Mouse (Mus musculus) forebrain, embryonic 16.5 days (tissue): ENCODE results near the gene Chst8. TPM values are rescaled to one million over a fixed set of nuclear protein-coding genes. Genes with fewer than 3 reads are reported as not detected.

Source experiments
- ATAC-seq: fragments of 200-750 bp; cut with Nextera tagmentation; 2 replicates; pipeline ENCODE4 v1.8.0; 2017; ENCODE audit warnings: mild to moderate bottlenecking, moderate library complexity
- H3K27ac ChIP-seq: fragments of 300-500 bp; sonication (generic); 2 replicates; pipeline ENCODE4 v1.5.1; 2014; ENCODE audit warnings: low read length, control low read depth
- H3K27me3 ChIP-seq: fragments of 300-500 bp; sonication (generic); replicated peaks from 2 replicates; pipeline ENCODE4 v1.6.1; 2014; ENCODE audit warnings: low read length; ENCODE audit not compliant: control insufficient read depth, insufficient read depth
- H3K36me3 ChIP-seq: fragments of 300-500 bp; sonication (generic); 2 replicates; pipeline ENCODE4 v1.6.1; 2014; ENCODE audit not compliant: control insufficient read depth, insufficient read depth
- H3K4me1 ChIP-seq: fragments of 300-500 bp; sonication (generic); replicated peaks from 2 replicates; pipeline ENCODE4 v1.6.1; 2014; ENCODE audit warnings: low read length; ENCODE audit not compliant: control insufficient read depth, insufficient read depth
- H3K4me2 ChIP-seq: fragments of 300-500 bp; sonication (generic); 2 replicates; pipeline ENCODE4 v1.6.1; 2014; ENCODE audit warnings: mild to moderate bottlenecking, low read length, control low read depth
- H3K4me3 ChIP-seq: fragments of 300-500 bp; sonication (generic); replicated peaks from 2 replicates; pipeline ENCODE4 v1.5.1; 2014; ENCODE audit warnings: mild to moderate bottlenecking, low read length, control low read depth
- H3K9ac ChIP-seq: fragments of 300-500 bp; sonication (generic); replicated peaks from 2 replicates; pipeline ENCODE4 v1.6.1; 2014; ENCODE audit warnings: low read depth, low read length, control low read depth
- H3K9me3 ChIP-seq: fragments of 300-500 bp; sonication (generic); 2 replicates; pipeline ENCODE4 v1.6.1; 2016; ENCODE audit warnings: low read length; ENCODE audit not compliant: control insufficient read depth
- WGBS: fragments of 180-500 bp; shearing (Covaris S2); extraction: QIAGEN DNeasy Blood & Tissue Kit; methylation state at CpG from one replicate; pipeline ENCODE4 v1.1.7; 2014; 5-methylcytosine and 5-hydroxymethylcytosine counted together
- polyA plus RNA-seq: library from polyadenylated mRNA; unstranded; fragments of >200 nt; fragmentation: Nextera tagmentation; extraction: Ambion mirVana; gene quantifications from 2 replicates; pipeline ENCODE4 v1.2.1, GENCODE M21; 2015

The Chst8 gene
- polyA plus RNA-seq, 1 experiment from 2014 or later = 12.0 TPM

DNA sequence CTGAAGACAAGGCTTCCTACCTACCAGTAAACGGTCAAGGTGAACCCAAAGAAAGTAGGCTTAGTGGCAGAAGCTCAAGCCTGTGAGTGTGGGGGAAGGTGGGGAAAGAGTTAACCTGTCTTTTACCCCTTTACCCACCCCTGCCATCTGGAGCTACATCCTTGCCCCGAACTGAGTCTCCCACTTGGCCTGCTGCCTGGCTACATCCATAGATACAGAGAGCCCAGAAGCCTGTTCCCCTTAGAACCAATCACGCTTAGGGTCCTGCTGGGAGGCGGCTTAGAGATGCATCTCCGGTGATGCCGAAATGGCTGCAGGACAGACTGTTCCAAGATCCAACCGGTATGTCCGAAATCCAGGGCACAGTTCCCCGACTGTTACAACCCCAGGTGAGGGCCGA lies 1.5 kb downstream of the Chst8 start:
- Histone ChIP-seq H3K4me2 (peak overlapping the region; percentile 90), H3K36me3 (no peaks in the 10 kb centered on the region), H3K27me3 (peaks cover 42% of the 10 kb centered on the region), H3K4me1 (peaks cover 29% of the 10 kb centered on the region), H3K4me3 (peak overlapping the region; percentile 65), H3K27ac (no peak overlapping the region), H3K9ac (peak overlapping the region; percentile 67), H3K9me3 (no peaks in the 10 kb centered on the region)
- 6% methylated on average over 10 of the region's 10 CpGs for WGBS
- ATAC-seq = no peak

GRCm38 (mm10) chr7:34806307-34806706 lies 6.2 kb downstream of the Chst8 start:
- ATAC-seq = peak; percentile 43; the same call in 1 of the 2 replicates

DNA sequence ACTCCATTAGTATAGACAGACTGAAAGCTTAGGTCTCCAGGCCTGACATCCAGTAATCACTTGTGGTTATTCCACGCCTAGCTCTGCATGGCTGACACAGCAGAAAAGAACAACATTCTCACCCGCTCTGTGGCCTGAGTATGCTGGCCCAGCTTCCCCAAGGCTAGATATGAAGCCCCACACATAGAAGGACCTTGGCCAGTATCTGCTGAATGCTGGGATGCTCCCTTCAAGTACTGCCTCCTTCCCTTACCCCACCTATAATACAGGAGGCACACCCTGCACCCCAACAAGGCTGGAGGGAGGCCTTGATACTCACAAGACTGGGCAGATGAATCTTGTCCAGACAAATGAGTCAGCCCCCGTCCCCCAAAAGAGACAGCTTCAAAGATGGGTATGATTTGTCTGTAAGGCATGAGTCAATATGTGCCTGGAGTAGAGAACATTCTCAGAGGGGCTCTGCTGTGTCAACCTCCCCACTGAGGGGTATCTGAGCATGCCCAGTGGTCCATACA lies 6.8 kb downstream of the Chst8 start:
- H3K36me3 ChIP-seq = no peaks in the 10 kb centered on the region
- no peak overlapping the region for H3K27ac ChIP-seq
- peaks cover 10% of the 10 kb centered on the region for H3K4me1 ChIP-seq
- no peak overlapping the region for H3K4me3 ChIP-seq
- no peaks in the 10 kb centered on the region for H3K9me3 ChIP-seq
- no peak overlapping the region for H3K9ac ChIP-seq
- no peak overlapping the region for H3K4me2 ChIP-seq
- WGBS = 86% methylated on average over 3 of the region's 3 CpGs
- ATAC-seq = no peak
- H3K27me3 ChIP-seq = peaks cover 19% of the 10 kb centered on the region

More at GRCm38 (mm10) chr7:34806307-34806706, 6.2 kb downstream of the Chst8 start:
- Histone ChIP-seq H3K4me1 (peaks cover 16% of the 10 kb centered on the region), H3K9ac (no peak overlapping the region), H3K4me2 (no peak overlapping the region), H3K4me3 (no peak overlapping the region), H3K27me3 (peaks cover 23% of the 10 kb centered on the region), H3K9me3 (no peaks in the 10 kb centered on the region), H3K27ac (no peak overlapping the region), H3K36me3 (no peaks in the 10 kb centered on the region)
- WGBS = 56% methylated on average over 6 of the region's 6 CpGs

- no peak overlapping the region for H3K27ac ChIP-seq
- 88% methylated on average over 2 of the region's 2 CpGs for WGBS
Measured at GRCm38 (mm10) chr7:34805042-34805441, 7.5 kb downstream of the Chst8 start.

DNA sequence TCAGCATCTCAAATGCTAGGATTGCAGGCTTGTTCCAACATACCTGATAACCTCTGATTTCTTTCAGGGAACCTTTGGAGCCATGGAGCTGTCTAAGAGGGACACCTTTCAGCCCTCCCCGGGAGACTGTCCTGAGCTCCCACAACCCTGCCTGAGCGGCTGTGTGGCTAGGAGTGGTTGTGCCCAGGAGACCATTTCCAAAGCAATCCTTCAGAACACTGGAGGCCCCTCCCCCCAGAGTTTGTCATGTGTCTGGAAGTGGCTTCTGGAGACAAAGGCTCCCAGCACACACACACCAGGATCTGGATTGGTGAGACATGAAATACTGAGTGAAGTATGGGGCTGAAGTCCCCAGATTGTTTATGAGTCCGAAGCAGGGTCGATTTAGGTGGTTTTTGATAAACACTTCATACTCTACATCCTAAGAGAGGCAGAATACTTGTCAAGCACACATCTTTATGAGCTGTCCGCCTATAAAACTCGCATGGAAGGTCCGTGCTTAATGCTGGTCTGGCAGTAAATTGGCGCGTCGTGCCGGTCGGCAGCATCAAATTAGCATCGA lies 12.5 kb downstream of the Chst8 start:
- no peak overlapping the region for H3K27ac ChIP-seq
- no peak overlapping the region for H3K4me2 ChIP-seq
- H3K4me3 ChIP-seq = no peak overlapping the region
- ATAC-seq = no peak; the same call in 1 of the 2 replicates
- WGBS = 47% methylated on average over 13 of the region's 13 CpGs
- peaks cover 25% of the 10 kb centered on the region for H3K4me1 ChIP-seq
- H3K9me3 ChIP-seq = no peaks in the 10 kb centered on the region
- H3K36me3 ChIP-seq = no peaks in the 10 kb centered on the region
- no peak overlapping the region for H3K9ac ChIP-seq
- no peaks in the 10 kb centered on the region for H3K27me3 ChIP-seq

More at GRCm38 (mm10) chr7:34805042-34805441, 7.5 kb downstream of the Chst8 start:
- ATAC-seq = no peak
- peaks cover 16% of the 10 kb centered on the region for H3K27me3 ChIP-seq
- no peaks in the 10 kb centered on the region for H3K9me3 ChIP-seq
- no peak overlapping the region for H3K4me3 ChIP-seq
- no peaks in the 10 kb centered on the region for H3K36me3 ChIP-seq
- peaks cover 11% of the 10 kb centered on the region for H3K4me1 ChIP-seq
- H3K4me2 ChIP-seq = no peak overlapping the region
- no peak overlapping the region for H3K9ac ChIP-seq

DNA sequence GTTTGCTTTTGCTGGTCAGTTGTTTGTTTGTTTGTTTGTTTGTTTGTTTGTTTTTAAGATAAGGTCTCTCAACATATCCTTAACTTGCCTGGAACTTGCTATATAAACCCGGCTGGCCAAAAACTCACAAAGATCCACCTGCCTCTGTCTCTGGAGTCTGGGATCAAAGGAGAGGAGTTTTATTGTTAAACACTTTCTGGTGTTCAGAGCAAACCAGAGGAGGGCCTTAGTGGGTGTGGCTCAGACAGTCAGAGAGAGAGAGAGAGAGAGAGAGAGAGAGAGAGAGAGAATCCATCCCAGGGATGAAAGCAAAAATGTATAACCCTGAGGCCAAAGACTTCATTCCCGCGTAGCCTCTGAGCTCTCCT lies 13.1 kb downstream of the Chst8 start:
- 14% methylated on average over 3 of the region's 3 CpGs for WGBS
- H3K36me3 ChIP-seq = no peaks in the 10 kb centered on the region
- H3K27ac ChIP-seq = peak overlapping the region; percentile 43; the same call in 1 of the 2 replicates
- no peak overlapping the region for H3K4me3 ChIP-seq
- H3K4me2 ChIP-seq = no peak overlapping the region
- no peaks in the 10 kb centered on the region for H3K9me3 ChIP-seq
- H3K27me3 ChIP-seq = no peaks in the 10 kb centered on the region
- ATAC-seq = no peak
- peaks cover 25% of the 10 kb centered on the region for H3K4me1 ChIP-seq
- H3K9ac ChIP-seq = no peak overlapping the region

DNA sequence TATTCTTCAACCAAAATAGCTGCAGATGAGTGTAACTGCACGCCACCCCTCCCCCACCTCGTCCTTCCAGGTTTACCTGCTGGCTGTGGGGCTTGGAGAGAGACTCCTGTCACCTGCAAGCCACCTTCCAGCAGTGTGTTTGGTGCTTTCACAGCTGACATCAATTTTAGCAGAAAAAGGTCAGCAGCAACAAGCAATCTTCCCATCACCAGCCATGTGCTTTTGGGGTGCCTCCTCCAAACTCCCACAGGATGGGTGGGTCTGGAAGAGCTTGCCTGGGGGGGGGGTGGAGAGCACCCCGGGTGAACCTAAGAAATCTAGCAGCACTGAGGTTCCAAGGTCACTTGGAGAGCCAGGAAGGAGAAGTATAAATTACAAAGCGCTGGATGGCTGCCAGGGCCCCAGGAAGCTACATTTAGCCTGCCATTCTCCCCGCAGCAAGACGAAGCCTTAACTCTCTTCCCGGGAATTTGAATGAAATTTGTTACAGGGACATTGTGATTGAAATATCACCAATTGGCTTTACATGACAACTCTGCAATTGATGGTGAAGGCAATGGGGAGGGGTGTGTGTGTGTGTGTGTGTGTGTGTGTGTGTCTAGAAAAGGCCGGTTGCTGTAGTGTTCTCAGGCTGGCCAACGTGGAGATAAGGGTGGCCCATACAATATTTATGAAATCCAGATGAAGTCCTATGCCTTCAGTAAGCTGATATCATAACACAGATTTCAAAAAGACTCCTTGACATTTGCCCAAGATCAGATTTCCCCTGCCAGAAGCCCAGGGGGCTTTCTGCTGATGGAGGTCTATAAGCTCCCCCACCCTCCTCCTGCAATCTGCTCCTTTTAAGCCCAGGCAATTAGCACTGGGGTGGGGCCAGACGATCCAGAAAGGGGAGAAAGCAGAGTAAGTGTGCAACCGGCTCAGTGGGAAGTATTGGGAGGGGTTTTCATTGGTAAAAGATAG lies 13.8 kb downstream of the Chst8 start:
- peaks cover 25% of the 10 kb centered on the region for H3K4me1 ChIP-seq
- WGBS = 8% methylated on average over 11 of the region's 11 CpGs
- ATAC-seq = peak; percentile 80
- H3K27ac ChIP-seq = peak overlapping the region; percentile 43
- no peaks in the 10 kb centered on the region for H3K36me3 ChIP-seq
- no peaks in the 10 kb centered on the region for H3K9me3 ChIP-seq
- H3K4me3 ChIP-seq = no peak overlapping the region
- H3K9ac ChIP-seq = no peak overlapping the region
- H3K4me2 ChIP-seq = peak overlapping the region; percentile 9
- H3K27me3 ChIP-seq = no peaks in the 10 kb centered on the region

GRCm38 (mm10) chr7:34798039-34798438 lies 14.5 kb downstream of the Chst8 start:
- H3K4me2 ChIP-seq = peak overlapping the region; percentile 9; the same call in 1 of the 2 replicates
- H3K27ac ChIP-seq = peak overlapping the region; percentile 43
- no peaks in the 10 kb centered on the region for H3K27me3 ChIP-seq
- peak overlapping the region; percentile 26; the same call in 1 of the 2 replicates for H3K9ac ChIP-seq
- 1% methylated on average over 12 of the region's 12 CpGs for WGBS
- no peaks in the 10 kb centered on the region for H3K36me3 ChIP-seq
- peaks cover 25% of the 10 kb centered on the region for H3K4me1 ChIP-seq
- ATAC-seq = peak; percentile 54
- no peaks in the 10 kb centered on the region for H3K9me3 ChIP-seq
- H3K4me3 ChIP-seq = no peak overlapping the region

DNA sequence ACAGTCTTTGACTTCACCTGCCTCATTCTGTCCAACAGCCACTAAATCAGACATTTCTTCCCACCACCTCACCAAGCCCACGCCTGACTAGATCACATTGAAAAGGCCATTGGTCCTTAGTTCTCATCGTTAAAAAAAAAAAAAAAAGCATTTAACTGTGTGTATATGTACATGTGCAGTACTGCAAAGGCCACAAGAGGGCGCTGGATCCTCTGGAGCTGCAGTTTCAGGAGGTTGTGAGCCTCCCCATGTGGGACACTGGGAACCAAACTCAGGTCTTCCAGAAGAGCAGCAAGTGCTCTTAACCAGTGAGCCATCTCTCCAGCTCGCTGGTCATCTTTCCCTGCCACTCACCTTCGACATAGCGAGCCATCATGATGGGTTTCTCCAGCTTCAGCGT lies 22.1 kb downstream of the Chst8 start:
- Histone ChIP-seq H3K27me3 (no peaks in the 10 kb centered on the region), H3K4me3 (no peak overlapping the region), H3K9ac (no peak overlapping the region), H3K36me3 (no peaks in the 10 kb centered on the region), H3K4me2 (no peak overlapping the region), H3K27ac (no peak overlapping the region), H3K9me3 (no peaks in the 10 kb centered on the region), H3K4me1 (no peaks in the 10 kb centered on the region)
- 78% methylated on average over 7 of the region's 7 CpGs for WGBS
- no peak for ATAC-seq
